Mouse (Mus musculus) MEL (cell line): ENCODE data around the gene Fgd1. TPM values are rescaled to one million over a fixed set of nuclear protein-coding genes. Genes with fewer than 3 reads are reported as not detected.
A peak's percentile ranks its signal among the peaks of the same experiment; 100 is the strongest.

Experiments used
- DNase-seq: peaks from one replicate; pipeline ENCODE4 v3.0.0; 2011; ENCODE audit warnings: low read depth, low spot score
- H3K27ac ChIP-seq: 2 replicates; pipeline ENCODE4 v1.5.1; 2012; ENCODE audit warnings: low read depth, mild to moderate bottlenecking, control low read depth, low read length, moderate library complexity; ENCODE audit not compliant: control insufficient read depth
- H3K27me3 ChIP-seq, 2 experiments: fragments of 150-350 bp in 1 of 2; sonication (generic) in 1 of 2; 2 replicates each; pipeline ENCODE4 v1.6.1; 2012; ENCODE audit warnings: low read length in 2 of 2, mild to moderate bottlenecking in 2 of 2, improper control_type of control experiment in 1 of 2, moderate library complexity in 1 of 2; ENCODE audit not compliant: insufficient read depth in 2 of 2, control insufficient read depth in 1 of 2
- H3K36me3 ChIP-seq, 2 experiments: 2 replicates each; pipeline ENCODE4 v1.6.1; 2012 to 2014; ENCODE audit warnings: low read length in 2 of 2, improper control_type of control experiment in 1 of 2, inconsistent platforms in 1 of 2, mild to moderate bottlenecking in 1 of 2; ENCODE audit not compliant: insufficient read depth in 2 of 2, control insufficient read depth in 1 of 2
- H3K4me1 ChIP-seq, 2 experiments: fragments of 150-350 bp in 1 of 2; sonication (generic) in 1 of 2; 2 replicates each; pipeline ENCODE4 v1.6.1; 2012; ENCODE audit warnings: low read length in 2 of 2, improper control_type of control experiment in 1 of 2, mild to moderate bottlenecking in 1 of 2; ENCODE audit not compliant: insufficient read depth in 2 of 2, control insufficient read depth in 1 of 2
- H3K4me3 ChIP-seq, 2 experiments: fragments of 150-350 bp in 1 of 2; sonication (generic) in 1 of 2; 2 replicates each; pipeline ENCODE4 v1.5.1; 2012; ENCODE audit warnings: low read depth in 2 of 2, low read length in 2 of 2, mild to moderate bottlenecking in 2 of 2, moderate library complexity in 2 of 2, control low read depth in 1 of 2, improper control_type of control experiment in 1 of 2; ENCODE audit not compliant: control insufficient read depth in 1 of 2, insufficient read depth in 1 of 2
- H3K79me2 ChIP-seq: 2 replicates; pipeline ENCODE4 v1.6.1; 2012; ENCODE audit warnings: mild to moderate bottlenecking, low read length, moderate library complexity; ENCODE audit not compliant: control insufficient read depth, poor library complexity, insufficient read depth
- H3K9ac ChIP-seq: 2 replicates; pipeline ENCODE4 v1.6.1; 2012; ENCODE audit warnings: low read depth, mild to moderate bottlenecking, control low read depth, low read length, moderate library complexity; ENCODE audit not compliant: control insufficient read depth, poor library complexity, severe bottlenecking
- H3K9me3 ChIP-seq: fragments of 150-350 bp; sonication (generic); replicated peaks from 2 replicates; pipeline ENCODE4 v1.6.1; 2012; ENCODE audit warnings: mild to moderate bottlenecking, low read length, improper control_type of control experiment, moderate library complexity; ENCODE audit not compliant: insufficient read depth
- BHLHE40 ChIP-seq: IDR thresholded peaks from 2 replicates; pipeline ENCODE4 v1.6.1; 2012; ENCODE audit warnings: low read depth, mild to moderate bottlenecking, inconsistent platforms, low read length, improper control_type of control experiment, borderline replicate concordance
- CHD2 ChIP-seq: IDR thresholded peaks from 2 replicates; pipeline ENCODE4 v1.6.1; 2011; ENCODE audit warnings: low read length, improper control_type of control experiment
- CTCF ChIP-seq, 3 experiments: IDR thresholded peaks in 2 of 3; conservative IDR thresholded peaks in 1 of 3; 2 replicates each; pipeline ENCODE4 v1.5.1; 2011 to 2012; ENCODE audit warnings: low read length in 3 of 3, low read depth in 2 of 3, mild to moderate bottlenecking in 2 of 3, improper control_type of control experiment in 1 of 3, inconsistent platforms in 1 of 3, mixed read lengths in 1 of 3, moderate library complexity in 1 of 3; ENCODE audit not compliant: control insufficient read depth in 1 of 3, insufficient read depth in 1 of 3, poor library complexity in 1 of 3, severe bottlenecking in 1 of 3
- E2F4 ChIP-seq: IDR thresholded peaks from 2 replicates; pipeline ENCODE4 v1.6.1; 2011; ENCODE audit warnings: low read depth, low read length, improper control_type of control experiment, borderline replicate concordance
- EP300 ChIP-seq, 2 experiments: IDR thresholded peaks; 2 replicates each; pipeline ENCODE4 v1.6.1; 2011; ENCODE audit warnings: improper control_type of control experiment in 2 of 2, low read length in 2 of 2, low read depth in 1 of 2, mild to moderate bottlenecking in 1 of 2
- ETS1 ChIP-seq: IDR thresholded peaks from 2 replicates; pipeline ENCODE4 v1.6.1; 2012; ENCODE audit warnings: low read depth, mild to moderate bottlenecking, inconsistent platforms, low read length, improper control_type of control experiment, moderate library complexity
- GABPA ChIP-seq: IDR thresholded peaks from 2 replicates; pipeline ENCODE4 v1.6.1; 2012; ENCODE audit warnings: low read depth, mild to moderate bottlenecking, inconsistent platforms, low read length, improper control_type of control experiment, moderate library complexity
- GATA1 ChIP-seq: IDR thresholded peaks from 2 replicates; pipeline ENCODE4 v1.6.1; 2011; ENCODE audit warnings: low read depth, low read length, improper control_type of control experiment
- HCFC1 ChIP-seq: IDR thresholded peaks from 2 replicates; pipeline ENCODE4 v1.6.1; 2012; ENCODE audit warnings: low read depth, mild to moderate bottlenecking, inconsistent platforms, low read length, improper control_type of control experiment, moderate library complexity
- JUND ChIP-seq: IDR thresholded peaks from 2 replicates; pipeline ENCODE4 v1.6.1; 2011; ENCODE audit warnings: low read depth, mild to moderate bottlenecking, improper control_type of control experiment, low read length
- KAT2A ChIP-seq: conservative IDR thresholded peaks from 2 replicates; pipeline ENCODE4 v1.6.1; 2012; ENCODE audit warnings: low read depth, low read length, improper control_type of control experiment, inconsistent platforms
- MAFK ChIP-seq: IDR thresholded peaks from 2 replicates; pipeline ENCODE4 v1.6.1; 2011; ENCODE audit warnings: low read depth, mild to moderate bottlenecking, low read length, improper control_type of control experiment, borderline replicate concordance
- MAX ChIP-seq: IDR thresholded peaks from 2 replicates; pipeline ENCODE4 v1.6.1; 2011; ENCODE audit warnings: low read length, improper control_type of control experiment
- MAZ ChIP-seq: IDR thresholded peaks from 2 replicates; pipeline ENCODE4 v1.6.1; 2012; ENCODE audit warnings: low read depth, mild to moderate bottlenecking, inconsistent platforms, low read length, improper control_type of control experiment
- MXI1 ChIP-seq: IDR thresholded peaks from 2 replicates; pipeline ENCODE4 v1.6.1; 2011; ENCODE audit warnings: mild to moderate bottlenecking, low read depth, low read length, improper control_type of control experiment
- MYB ChIP-seq: IDR thresholded peaks from 2 replicates; pipeline ENCODE4 v1.6.1; 2011; ENCODE audit warnings: mild to moderate bottlenecking, low read depth, low read length, improper control_type of control experiment
- MYC ChIP-seq: IDR thresholded peaks from 2 replicates; pipeline ENCODE4 v1.6.1; 2011; ENCODE audit warnings: low read depth, mild to moderate bottlenecking, low read length, improper control_type of control experiment, moderate library complexity
- NELFE ChIP-seq: IDR thresholded peaks from 2 replicates; pipeline ENCODE4 v1.6.1; 2011; ENCODE audit warnings: low read depth, low read length, improper control_type of control experiment
- NRF1 ChIP-seq: IDR thresholded peaks from 2 replicates; pipeline ENCODE4 v1.6.1; 2014; ENCODE audit warnings: low read depth, mild to moderate bottlenecking, inconsistent platforms, low read length, improper control_type of control experiment, moderate library complexity; ENCODE audit not compliant: poor library complexity, insufficient read depth, severe bottlenecking
- POLR2A ChIP-seq, 2 experiments: IDR thresholded peaks; 2 replicates each; pipeline ENCODE4 v1.6.1; 2011 to 2012; ENCODE audit warnings: low read length in 2 of 2, mild to moderate bottlenecking in 2 of 2, control low read depth in 1 of 2, improper control_type of control experiment in 1 of 2, low read depth in 1 of 2, moderate library complexity in 1 of 2; ENCODE audit not compliant: control insufficient read depth in 1 of 2, insufficient read depth in 1 of 2, poor library complexity in 1 of 2
- POLR2AphosphoS2 ChIP-seq: IDR thresholded peaks from 2 replicates; pipeline ENCODE4 v1.6.1; 2011; ENCODE audit warnings: low read length, improper control_type of control experiment
- POLR2AphosphoS5 ChIP-seq: IDR thresholded peaks from 2 replicates; pipeline ENCODE4 v1.6.1; 2012; ENCODE audit warnings: low read depth, borderline replicate concordance, mild to moderate bottlenecking, inconsistent platforms, low read length, moderate library complexity, mixed read lengths
- RAD21 ChIP-seq: IDR thresholded peaks from 2 replicates; pipeline ENCODE4 v1.6.1; 2011; ENCODE audit warnings: mild to moderate bottlenecking, low read depth, low read length, improper control_type of control experiment
- RCOR1 ChIP-seq: IDR thresholded peaks from 2 replicates; pipeline ENCODE4 v1.6.1; 2012; ENCODE audit warnings: low read depth, mild to moderate bottlenecking, inconsistent platforms, low read length, improper control_type of control experiment
- SIN3A ChIP-seq: IDR thresholded peaks from 2 replicates; pipeline ENCODE4 v1.6.1; 2012; ENCODE audit warnings: low read length, improper control_type of control experiment, inconsistent platforms
- SMC3 ChIP-seq: IDR thresholded peaks from 2 replicates; pipeline ENCODE4 v1.6.1; 2011; ENCODE audit warnings: low read depth, low read length, improper control_type of control experiment
- TAL1 ChIP-seq: IDR thresholded peaks from 2 replicates; pipeline ENCODE4 v1.6.1; 2012; ENCODE audit warnings: mild to moderate bottlenecking, inconsistent platforms, low read length, moderate library complexity, mixed read lengths
- TBP ChIP-seq: IDR thresholded peaks from 2 replicates; pipeline ENCODE4 v1.8.0; 2011; ENCODE audit warnings: low read depth, low read length, improper control_type of control experiment
- TCF12 ChIP-seq: IDR thresholded peaks from 2 replicates; pipeline ENCODE4 v1.6.1; 2014; ENCODE audit warnings: low read depth, mild to moderate bottlenecking, inconsistent platforms, low read length, improper control_type of control experiment, moderate library complexity
- USF1 ChIP-seq: IDR thresholded peaks from 2 replicates; pipeline ENCODE4 v1.6.1; 2014; ENCODE audit warnings: low read depth, mild to moderate bottlenecking, inconsistent platforms, low read length, improper control_type of control experiment, moderate library complexity
- USF2 ChIP-seq, 2 experiments: IDR thresholded peaks; 2 replicates each; pipeline ENCODE4 v1.6.1; 2011 to 2012; ENCODE audit warnings: improper control_type of control experiment in 2 of 2, low read length in 2 of 2, borderline replicate concordance in 1 of 2, inconsistent platforms in 1 of 2, low read depth in 1 of 2, mild to moderate bottlenecking in 1 of 2; ENCODE audit not compliant: insufficient read depth in 1 of 2
- ZC3H11A ChIP-seq: IDR thresholded peaks from 2 replicates; pipeline ENCODE4 v1.6.1; 2012; ENCODE audit warnings: low read depth, mild to moderate bottlenecking, inconsistent platforms, low read length, improper control_type of control experiment
- ZKSCAN1 ChIP-seq: IDR thresholded peaks from 2 replicates; pipeline ENCODE4 v1.6.1; 2012; ENCODE audit warnings: low read depth, mild to moderate bottlenecking, inconsistent platforms, low read length, improper control_type of control experiment, moderate library complexity
- ZMIZ1 ChIP-seq: IDR thresholded peaks from 2 replicates; pipeline ENCODE4 v1.6.1; 2012; ENCODE audit warnings: low read depth, mild to moderate bottlenecking, inconsistent platforms, low read length, improper control_type of control experiment, moderate library complexity
- ZNF384 ChIP-seq: IDR thresholded peaks from 2 replicates; pipeline ENCODE4 v1.6.1; 2012; ENCODE audit warnings: low read depth, mild to moderate bottlenecking, inconsistent platforms, low read length, improper control_type of control experiment
- polyA plus RNA-seq, 2 experiments: library from polyadenylated mRNA; stranded (reverse) in 1 of 2; unstranded in 1 of 2; fragments of >175 nt in 1 of 2; fragments of >200 nt in 1 of 2; gene quantifications; 2 replicates each; pipeline versions ENCODE4 v1.2.1 to v1.2.4; 2012; ENCODE audit warnings: low replicate concordance in 2 of 2, low read depth in 1 of 2; ENCODE audit not compliant: insufficient read length in 2 of 2, insufficient read depth in 1 of 2, missing spikeins in 1 of 2
- total RNA-seq: library from RNA; depleted of rRNA; stranded (reverse); fragments of 300-350 nt; gene quantifications from 2 replicates; pipeline ENCODE4 v1.2.3, GENCODE M21; 2012

Fgd1 gene
- total and polyA plus RNA-seq, 3 experiments: 0.06 to 0.31 TPM; not detected in 1

DNA sequence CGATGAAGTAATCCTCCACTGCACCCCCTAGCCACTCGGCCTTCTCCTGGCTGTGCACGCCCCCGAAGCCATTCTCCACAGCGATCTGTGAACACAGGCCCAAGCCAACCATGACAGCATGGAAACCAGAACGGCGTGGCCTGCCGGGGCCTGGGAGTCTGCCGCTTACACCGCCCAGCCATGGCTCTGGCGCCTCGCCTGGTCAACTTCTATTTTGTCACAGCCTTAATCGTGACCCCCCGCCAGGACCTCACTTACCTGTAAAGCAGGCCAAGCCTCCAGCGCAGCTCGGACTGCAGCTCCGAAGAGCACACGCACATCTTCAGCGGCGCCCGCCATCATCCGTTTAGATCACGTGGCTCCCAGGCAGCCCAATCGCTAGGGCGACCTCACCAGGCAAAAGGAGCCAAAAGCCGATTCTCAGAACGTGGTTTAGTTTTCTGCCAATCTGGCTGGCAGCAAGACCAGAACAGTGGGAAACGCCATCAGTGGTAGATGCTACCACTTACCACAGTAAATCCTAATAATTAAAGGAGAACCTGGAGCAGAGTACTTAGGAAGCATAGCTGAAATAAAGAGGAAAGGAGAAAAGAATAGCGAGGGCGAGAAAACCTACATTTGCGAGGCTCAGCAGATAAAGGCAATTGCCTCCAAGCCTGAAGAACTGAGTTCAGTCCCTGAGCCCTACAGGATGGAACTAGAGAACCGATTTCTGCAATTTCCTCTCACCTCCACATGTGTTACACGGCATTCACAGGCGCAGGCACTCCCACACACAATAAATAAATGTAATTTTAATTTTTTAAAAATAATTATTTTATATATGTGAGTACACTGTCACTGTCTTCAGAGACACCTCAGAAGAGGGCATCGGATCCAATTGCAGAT lies 50.5 kb downstream of the Fgd1 start, which contains the start of gene Tsr2:
Gene Tsr2, minus strand, starts transcription at position 373 of the 888 bp plus-strand sequence.
- Histone ChIP-seq H3K4me1 (peaks cover 0 to 5% of the 10 kb centered on the region in 2 experiments; a peak in 2 of 4 replicates), H3K27me3 (no peaks in the 10 kb centered on the region), H3K9me3 (no peaks in the 10 kb centered on the region), H3K9ac (peak within 1 kb of the TSS; percentile 97), H3K36me3 (peaks cover 5 to 16% of the 10 kb centered on the region in 2 experiments), H3K79me2 (peaks cover 31% of the 10 kb centered on the region), H3K27ac (peak within 1 kb of the TSS; percentile 77), H3K4me3 (peak within 1 kb of the TSS; percentile 70 to 97)
- no peak for TF ChIP-seq GATA1
- TF ChIP-seq RAD21: no peak
- no peak for TF ChIP-seq TAL1
- TF ChIP-seq JUND: no peak
- peak; percentile 71 for TF ChIP-seq NELFE
- peak; percentile 52; the same call in 1 of the 2 replicates for TF ChIP-seq ZMIZ1
- TF ChIP-seq EP300 (IDR thresholded peaks at IDR 0.05; ENCODE audit: low read depth in 1 of 2, low read length in 2 of 2): 0 out of 4 replicates have a peak, but pooled peaks of 1 of the 2 experiments have one; percentile 6
- peak; percentile 68 for TF ChIP-seq TCF12
- TF ChIP-seq MAX: peak; percentile 95
- no peak for TF ChIP-seq GABPA
- peak; percentile 78 to 89 for TF ChIP-seq POLR2A (IDR thresholded peaks at IDR 0.05; ENCODE audit: control insufficient read depth in 1 of 2, insufficient read depth in 1 of 2, low read depth in 1 of 2, low read length in 2 of 2, poor library complexity in 1 of 2)
- TF ChIP-seq MXI1: peak; percentile 96; the same call in 1 of the 2 replicates
- TF ChIP-seq MAZ: no peak
- peak; percentile 98 for TF ChIP-seq USF1
- TF ChIP-seq BHLHE40: peak; percentile 70
- no peak for TF ChIP-seq MYB
- TF ChIP-seq KAT2A: no peak; the same call in 1 of the 2 replicates
- TF ChIP-seq HCFC1: peak; percentile 91
- no peak for TF ChIP-seq RCOR1
- no peak for TF ChIP-seq MAFK
- TF ChIP-seq E2F4: no peak
- peak; percentile 43 to 84 for TF ChIP-seq USF2 (IDR thresholded peaks at IDR 0.05; ENCODE audit: borderline replicate concordance in 1 of 2, insufficient read depth in 1 of 2, low read depth in 1 of 2, low read length in 2 of 2)
- peak; percentile 98 for TF ChIP-seq MYC
- TF ChIP-seq NRF1: no peak
- no peak for TF ChIP-seq ZNF384
- TF ChIP-seq CHD2: no peak
- TF ChIP-seq ETS1: no peak
- TF ChIP-seq SIN3A: peak; percentile 96
- no peak for TF ChIP-seq POLR2AphosphoS2
- TF ChIP-seq ZKSCAN1: no peak
- no peak for TF ChIP-seq POLR2AphosphoS5
- TF ChIP-seq CTCF (IDR thresholded peaks at IDR 0.05 in 2 of 3, conservative IDR thresholded peaks at IDR 0.05 in 1 of 3; ENCODE audit: control insufficient read depth in 1 of 3, insufficient read depth in 1 of 3, low read depth in 2 of 3, low read length in 3 of 3, poor library complexity in 1 of 3, severe bottlenecking in 1 of 3): peak in 2 of 3 experiments; percentile 5 to 32; a peak in 2 of 6 replicates
- no peak for TF ChIP-seq SMC3
- peak; percentile 87 for TF ChIP-seq TBP
- TF ChIP-seq ZC3H11A: no peak
- DNase-seq: peak; percentile 94
